35 mouse cellular contexts compared by ENCODE assay signal in the genomic region with DNA sequence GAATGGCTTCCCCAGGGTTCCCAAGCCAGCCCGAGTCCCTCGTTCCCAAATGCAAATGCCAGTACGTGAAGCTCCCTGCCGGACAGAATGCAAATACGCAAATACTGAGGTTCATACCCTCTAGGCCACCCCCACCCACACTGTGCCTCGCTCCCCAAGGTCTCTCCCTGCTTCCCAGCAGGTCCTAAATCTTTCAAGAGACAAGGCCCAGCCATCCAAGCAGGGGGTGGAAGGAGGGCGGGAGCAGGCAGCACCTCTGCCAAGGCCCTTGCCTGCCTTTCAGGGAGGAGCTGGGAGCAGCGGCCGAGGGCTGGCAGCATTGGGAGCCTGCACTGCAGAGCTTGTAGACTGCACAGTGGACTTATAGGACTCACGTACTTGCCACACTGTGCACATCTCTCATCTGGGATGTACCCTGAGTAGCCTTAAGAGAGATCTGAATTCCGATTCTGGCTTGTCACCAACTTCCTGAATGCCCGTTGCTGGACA. TPM values are rescaled to one million over a fixed set of nuclear protein-coding genes. Genes with fewer than 3 reads are reported as not detected.
A peak's percentile ranks its signal among the peaks of the same experiment; 100 is the strongest.
DNase-seq lines count a peak whose midpoint lies in the region; ATAC-seq and TF ChIP-seq lines count a peak whose summit lies in the region.
"Had no signal": no experiment of that assay in that cellular context is flagged by ENCODE, and none has a peak within 500 bp of the region (broad histone marks: within the 10 kb centered on the region; RNA-seq: fewer than 3 reads in every experiment).

Gene Tacr2, plus strand, starts transcription at position 439 of the 489 bp plus-strand sequence.

- intact Hi-C loops in left cerebral cortex, adult 2 months (cut with DNase I) = no loop called here

- peak within 1 kb of the TSS; percentile 20; the same call in 1 of the 2 replicates for H3K4me2 ChIP-seq in stomach, postnatal 0 days (replicated peaks; ENCODE audit: low read depth)
- H3K4me2 ChIP-seq: embryonic facial prominence, embryonic 13.5 days; heart, embryonic 12.5 days; hindbrain, embryonic 13.5 days; liver, embryonic 13.5 days had no signal

- 49% methylated on average over 12 of the region's 12 CpGs for WGBS in stomach, postnatal 0 days

- DNase-seq in ovary, adult 18-20 months (ENCODE audit: low spot score) = peak; percentile 65
- no peak for DNase-seq in ovary, postnatal 10 days (ENCODE audit: low spot score)
- DNase-seq in adrenal gland, adult 18-20 months (ENCODE audit: low spot score in 2 of 2) = peak; percentile 40 to 54
- DNase-seq in adrenal gland, postnatal 25 days = peak; percentile 73
- DNase-seq in stomach, postnatal 0 days (ENCODE audit: low spot score) = no peak
- no peak for DNase-seq in left cerebral cortex, adult 2 months (ENCODE audit: extremely low spot score in 1 of 2, low spot score in 2 of 2)
- DNase-seq in layer of hippocampus, postnatal 25 days (ENCODE audit: extremely low spot score in 1 of 2, low spot score in 1 of 2) = no peak
- DNase-seq: cerebellum, adult 18-20 months; cerebellum, postnatal 10 days; forebrain, postnatal 0 days; heart, adult 2 months; heart, postnatal 4 days; kidney, postnatal 25 days; left cerebral cortex, postnatal 4 days; liver, embryonic 13.5 days; lung, adult 18-20 months; lung, postnatal 4 days; midbrain, embryonic 14.5 days; right cerebral cortex, postnatal 25 days had no signal

- ATAC-seq in stomach, postnatal 0 days (ENCODE audit: low FRiP score, low TSS enrichment) = peak; percentile 38; the same call in 1 of the 2 replicates
- no peak for ATAC-seq in megakaryocyte progenitor cell, adult 5-6 weeks (replicated peaks; ENCODE audit: poor library complexity)
- ATAC-seq: forebrain, postnatal 0 days; intestine, postnatal 0 days; lung, postnatal 0 days had no signal

- peaks cover 3% of the 10 kb centered on the region; the same call in 1 of the 2 replicates for H3K4me1 ChIP-seq in stomach, postnatal 0 days (replicated peaks; ENCODE audit: control insufficient read depth, insufficient read depth)

- H3K27ac ChIP-seq in stomach, postnatal 0 days (replicated peaks) = no peak within 1 kb of the TSS
- H3K27ac ChIP-seq in left cerebral cortex, adult 2 months = no peak within 1 kb of the TSS
- H3K27ac ChIP-seq: embryonic facial prominence, embryonic 13.5 days; forebrain, embryonic 10.5 days; heart, adult 2 months; hindbrain, embryonic 13.5 days; liver, embryonic 13.5 days had no signal

- no peaks in the 10 kb centered on the region for H3K9me3 ChIP-seq in stomach, postnatal 0 days (ENCODE audit: control insufficient read depth, low read length)
- H3K9me3 ChIP-seq: embryonic facial prominence, embryonic 13.5 days; forebrain, embryonic 10.5 days; hindbrain, embryonic 13.5 days; liver, embryonic 13.5 days had no signal

- no peaks in the 10 kb centered on the region for H3K27me3 ChIP-seq in stomach, postnatal 0 days (ENCODE audit: control insufficient read depth, insufficient read depth, low read length)
- H3K27me3 ChIP-seq: embryonic facial prominence, embryonic 13.5 days; hindbrain, embryonic 13.5 days had no signal

- no peak for TF ChIP-seq CTCF in stomach, postnatal 0 days (IDR thresholded peaks at IDR 0.05; ENCODE audit: low read depth)
- no peak for TF ChIP-seq CTCF in left cerebral cortex, adult 2 months (IDR thresholded peaks at IDR 0.05)

- no peak within 1 kb of the TSS for H3K4me3 ChIP-seq in stomach, postnatal 0 days (ENCODE audit: low read depth, low read length)
- no peak within 1 kb of the TSS for H3K4me3 ChIP-seq in left cerebral cortex, adult 2 months
- H3K4me3 ChIP-seq: embryonic facial prominence, embryonic 13.5 days; forebrain, embryonic 10.5 days; heart, adult 2 months; heart, embryonic 12.5 days; hindbrain, embryonic 13.5 days; liver, embryonic 13.5 days had no signal

- H3K36me3 ChIP-seq in stomach, postnatal 0 days (ENCODE audit: control insufficient read depth, insufficient read depth, low read length) = no peaks in the 10 kb centered on the region
- H3K36me3 ChIP-seq: embryonic facial prominence, embryonic 13.5 days; forebrain, embryonic 10.5 days; heart, embryonic 12.5 days; hindbrain, embryonic 13.5 days; liver, embryonic 13.5 days had no signal

- TF ChIP-seq EP300 in stomach, postnatal 0 days (optimal IDR thresholded peaks at IDR 0.05) = no peak

- H3K9ac ChIP-seq in stomach, postnatal 0 days (ENCODE audit: low read length) = no peak within 1 kb of the TSS
- H3K9ac ChIP-seq: embryonic facial prominence, embryonic 13.5 days; forebrain, postnatal 0 days; heart, embryonic 12.5 days; hindbrain, embryonic 13.5 days; liver, embryonic 13.5 days had no signal

RNA-seq across cellular contexts. Expression of gene Tacr2, which starts in this region (rescaled TPM):
- 10 to 100 TPM; 13.0 to 50.3 TPM for total RNA-seq in adrenal gland, adult 18-20 months (2021)
- 36.1 and 52.0 TPM in 2 replicates for total RNA-seq in adrenal gland, postnatal 25 days (2021)
- polyA plus RNA-seq in stomach, postnatal 0 days (2015; fragmentation: Nextera tagmentation; extraction: Ambion mirVana) = 1.3 and 1.6 TPM in 2 replicates
- under 1 TPM in 1 of 2 experiments, not detected in 1; 0.34 TPM for total RNA-seq in left cerebral cortex, adult 2 months (2021)
- under 1 TPM in 1 of 2 experiments, not detected in 1; 0.20 TPM for total RNA-seq in layer of hippocampus, postnatal 25 days (2021)
- total RNA-seq in megakaryocyte progenitor cell, adult 5-6 weeks (2015) = not detected in 2 replicates
- total RNA-seq in megakaryocyte progenitor cell, adult 5-6 weeks (2017) = not detected in 2 replicates
- total RNA-seq: common myeloid progenitor, adult 5-6 weeks; forebrain, postnatal 0 days; gastrocnemius, adult 8-10 months; gastrocnemius, postnatal 4 days; heart, adult 2 months; heart, postnatal 4 days; left cerebral cortex, postnatal 4 days; megakaryocyte-erythroid progenitor cell, adult 5-6 weeks; monocyte, adult 5-6 weeks had no signal
- polyA plus RNA-seq: brain, embryonic 14.5 days; embryonic facial prominence, embryonic 13.5 days; forebrain, embryonic 10.5 days; forebrain, postnatal 0 days; heart, adult 2 months; heart, embryonic 12.5 days; heart, postnatal 0 days; hindbrain, embryonic 13.5 days; kidney, embryonic 14.5 days; limb, embryonic 14.5 days; liver, embryonic 13.5 days; midbrain, embryonic 14.5 days had no signal

Comparison
In these comparisons a context has a peak if more than half of its experiments do, and no peak if none do; other contexts are left out.
1. RNA of gene Tacr2 (total RNA-seq): 36.1 to 52.0 TPM in adrenal gland, postnatal 25 days and 13.0 to 50.3 TPM in adrenal gland, adult 18-20 months; 0.34 TPM in left cerebral cortex, adult 2 months, 0.20 TPM in layer of hippocampus, postnatal 25 days and not detected in megakaryocyte progenitor cell, adult 5-6 weeks; every median in the first group is over 10 times any median in the second.
2. DNase-seq: peak in ovary, adult 18-20 months (single experiment), adrenal gland, adult 18-20 months (2 of 2) and adrenal gland, postnatal 25 days (single experiment); none in ovary, postnatal 10 days (single experiment), stomach, postnatal 0 days (single experiment), left cerebral cortex, adult 2 months (0 of 2) and layer of hippocampus, postnatal 25 days (0 of 2).